Mouse (Mus musculus) kidney, postnatal 0 days (tissue): ENCODE results near the gene Teddm3. TPM values are rescaled to one million over a fixed set of nuclear protein-coding genes. Genes with fewer than 3 reads are reported as not detected.
"Not testable (repeated sequence)": the region's sequence is repeated elsewhere in the genome, so short reads cannot be mapped to it uniquely, and the experiment has no call there.

Source experiments
- ATAC-seq: fragments of 200-750 bp; cut with Nextera tagmentation; replicated peaks from 2 replicates; pipeline ENCODE4 v1.8.0; 2017; ENCODE audit warnings: low read depth, moderate number of reproducible peaks, moderate TSS enrichment, moderate library complexity; ENCODE audit not compliant: low FRiP score
- DNase-seq: peaks from one replicate; pipeline ENCODE4 v3.0.0-alpha.2; 2016; ENCODE audit warnings: low spot score
- H3K27ac ChIP-seq: fragments of 300-500 bp; sonication (generic); 2 replicates; pipeline ENCODE4 v1.5.1; 2014; ENCODE audit warnings: mild to moderate bottlenecking
- H3K27me3 ChIP-seq: fragments of 300-500 bp; sonication (generic); 2 replicates; pipeline ENCODE4 v1.6.1; 2014; ENCODE audit warnings: low read length, mixed read lengths; ENCODE audit not compliant: insufficient read depth
- H3K36me3 ChIP-seq: fragments of 300-500 bp; sonication (generic); 2 replicates; pipeline ENCODE4 v1.6.1; 2014; ENCODE audit warnings: low read length, mixed read lengths; ENCODE audit not compliant: insufficient read depth
- H3K4me1 ChIP-seq: fragments of 300-500 bp; sonication (generic); replicated peaks from 2 replicates; pipeline ENCODE4 v1.6.1; 2014; ENCODE audit warnings: antibody characterized with exemption, low read length, mixed read lengths; ENCODE audit not compliant: insufficient read depth
- H3K4me2 ChIP-seq: fragments of 300-500 bp; sonication (generic); 2 replicates; pipeline ENCODE4 v1.6.1; 2014; ENCODE audit warnings: mild to moderate bottlenecking, low read length, moderate library complexity, mixed read lengths
- H3K4me3 ChIP-seq: fragments of 300-500 bp; sonication (generic); replicated peaks from 2 replicates; pipeline ENCODE4 v1.5.1; 2014; ENCODE audit warnings: low read depth, low read length
- H3K9ac ChIP-seq: fragments of 300-500 bp; sonication (generic); 2 replicates; pipeline ENCODE4 v1.6.1; 2014; ENCODE audit warnings: low read depth, low read length
- H3K9me3 ChIP-seq: fragments of 300-500 bp; sonication (generic); replicated peaks from 2 replicates; pipeline ENCODE4 v1.6.1; 2016; ENCODE audit warnings: low read length, inconsistent platforms, mixed read lengths
- CTCF ChIP-seq: IDR thresholded peaks from 2 replicates; pipeline ENCODE4 v1.5.1; 2016; ENCODE audit warnings: antibody characterized with exemption, low read depth, mild to moderate bottlenecking, moderate library complexity
- WGBS: fragments of 180-500 bp; shearing (Covaris S2); extraction: QIAGEN DNeasy Blood & Tissue Kit; methylation state at CpG from one replicate; pipeline ENCODE4 v1.1.7; 2014; 5-methylcytosine and 5-hydroxymethylcytosine counted together
- polyA plus RNA-seq: library from polyadenylated mRNA; unstranded; fragments of >200 nt; fragmentation: Nextera tagmentation; extraction: Ambion mirVana; gene quantifications from 2 replicates; pipeline ENCODE4 v1.2.1, GENCODE M21; 2015

Teddm3 gene
- polyA plus RNA-seq, 1 experiment from 2014 or later: not detected

DNA sequence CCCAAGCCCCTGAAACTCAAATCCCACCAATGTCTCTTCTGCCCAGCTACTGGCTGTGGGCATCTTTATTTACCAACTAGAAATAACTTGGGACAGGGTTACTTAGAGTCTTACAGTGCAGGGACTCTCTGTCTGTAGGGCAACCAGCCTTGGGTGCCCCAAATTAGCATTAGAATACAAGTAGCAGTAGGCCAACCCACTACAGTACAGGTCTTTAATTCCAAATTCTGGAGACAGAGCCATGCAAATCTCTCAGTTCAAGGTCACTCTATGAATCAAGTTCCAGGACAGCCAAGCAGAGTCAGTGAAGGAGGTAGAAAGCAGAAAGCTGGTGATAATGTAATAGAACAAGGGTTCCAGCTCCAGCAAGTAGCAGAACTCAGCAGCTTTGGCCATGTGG lies 30.9 kb upstream of the Teddm3 start:
- Histone ChIP-seq H3K4me3 (no peak overlapping the region), H3K27ac (no peak overlapping the region), H3K36me3 (no peaks in the 10 kb centered on the region)

GRCm38 (mm10) chr16:21182108-21182507 lies 28.3 kb upstream of the Teddm3 start:
- Histone ChIP-seq H3K9me3 (no peaks in the 10 kb centered on the region), H3K4me3 (no peak overlapping the region), H3K4me2 (no peak overlapping the region), H3K4me1 (no peaks in the 10 kb centered on the region), H3K36me3 (no peaks in the 10 kb centered on the region), H3K27ac (no peak overlapping the region), H3K9ac (no peak overlapping the region), H3K27me3 (no peaks in the 10 kb centered on the region)
- TF ChIP-seq CTCF: no peak
- WGBS: 32% methylated on average over 1 of the region's 1 CpGs
- DNase-seq (no peak), ATAC-seq (no peak)

More for the DNA sequence above, 30.9 kb upstream of the Teddm3 start:
- Histone ChIP-seq H3K4me1 (no peaks in the 10 kb centered on the region), H3K9ac (no peak overlapping the region), H3K9me3 (no peaks in the 10 kb centered on the region), H3K4me2 (no peak overlapping the region), H3K27me3 (no peaks in the 10 kb centered on the region)
- TF ChIP-seq CTCF: no peak
- ATAC-seq (no peak), DNase-seq (no peak)

- DNase-seq (no peak), ATAC-seq (no peak)
- no peak overlapping the region for H3K4me2 ChIP-seq
- no peak overlapping the region for H3K9ac ChIP-seq
- no peak overlapping the region for H3K27ac ChIP-seq
- H3K4me1 ChIP-seq: no peaks in the 10 kb centered on the region
- H3K36me3 ChIP-seq: no peaks in the 10 kb centered on the region
- TF ChIP-seq CTCF: no peak
- no peaks in the 10 kb centered on the region for H3K27me3 ChIP-seq
- H3K4me3 ChIP-seq: no peak overlapping the region
- no peaks in the 10 kb centered on the region for H3K9me3 ChIP-seq
- no CpG with 5 or more reads among the region's 1 CpGs for WGBS
Measured at GRCm38 (mm10) chr16:21175236-21175635, 21.4 kb upstream of the Teddm3 start.

DNA sequence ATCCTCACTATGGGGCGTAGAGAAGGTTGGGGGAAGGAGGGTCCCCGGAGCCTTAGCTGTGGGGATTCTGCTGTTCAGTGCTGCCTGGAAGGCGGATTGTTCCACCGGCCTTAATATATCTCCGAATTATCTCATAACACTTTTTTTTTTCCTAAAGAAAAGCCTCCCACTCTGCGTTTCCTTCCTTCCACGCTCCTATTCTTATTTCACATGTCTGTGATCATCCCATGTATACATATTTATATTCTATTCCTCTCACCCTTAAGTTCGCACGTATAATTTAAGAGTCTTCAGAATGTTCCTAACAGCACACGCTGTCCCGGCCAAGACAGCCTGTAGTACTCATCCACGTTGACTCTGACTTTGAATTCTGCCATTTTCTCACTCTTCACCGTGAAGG lies 14.9 kb upstream of the Teddm3 start:
- Histone ChIP-seq H3K36me3 (no peaks in the 10 kb centered on the region), H3K9ac (no peak overlapping the region), H3K4me3 (no peak overlapping the region), H3K9me3 (no peaks in the 10 kb centered on the region), H3K4me1 (no peaks in the 10 kb centered on the region), H3K27me3 (no peaks in the 10 kb centered on the region), H3K27ac (no peak overlapping the region), H3K4me2 (no peak overlapping the region)
- no peak for TF ChIP-seq CTCF
- WGBS: 89% methylated on average over 13 of the region's 13 CpGs
- no peak for DNase-seq
- ATAC-seq: no peak

- WGBS: 27% methylated on average over 17 of the region's 19 CpGs
- not testable (repeated sequence) for H3K4me1 ChIP-seq, H3K9ac ChIP-seq, H3K27me3 ChIP-seq, H3K27ac ChIP-seq, H3K4me2 ChIP-seq, DNase-seq, H3K9me3 ChIP-seq, H3K4me3 ChIP-seq, H3K36me3 ChIP-seq
- peak; percentile 57 for ATAC-seq
- peak; percentile 31; the same call in 1 of the 2 replicates for TF ChIP-seq CTCF
Measured at GRCm38 (mm10) chr16:21165343-21166220, 11.8 kb upstream of the Teddm3 start.

- WGBS: 82% methylated on average over 3 of the region's 3 CpGs
- H3K9ac ChIP-seq, H3K27me3 ChIP-seq, ATAC-seq, H3K36me3 ChIP-seq, H3K4me1 ChIP-seq, DNase-seq, H3K27ac ChIP-seq, H3K4me2 ChIP-seq, H3K9me3 ChIP-seq, H3K4me3 ChIP-seq: not testable (repeated sequence)
Measured at GRCm38 (mm10) chr16:21163423-21163822, 9.6 kb upstream of the Teddm3 start.

GRCm38 (mm10) chr16:21159226-21159625 lies 5.4 kb upstream of the Teddm3 start:
- H3K4me1 ChIP-seq, DNase-seq, H3K27ac ChIP-seq, H3K9me3 ChIP-seq, H3K4me3 ChIP-seq, H3K4me2 ChIP-seq, H3K36me3 ChIP-seq, H3K9ac ChIP-seq, ATAC-seq, H3K27me3 ChIP-seq: not testable (repeated sequence)
- WGBS: 90% methylated on average over 1 of the region's 1 CpGs

DNA sequence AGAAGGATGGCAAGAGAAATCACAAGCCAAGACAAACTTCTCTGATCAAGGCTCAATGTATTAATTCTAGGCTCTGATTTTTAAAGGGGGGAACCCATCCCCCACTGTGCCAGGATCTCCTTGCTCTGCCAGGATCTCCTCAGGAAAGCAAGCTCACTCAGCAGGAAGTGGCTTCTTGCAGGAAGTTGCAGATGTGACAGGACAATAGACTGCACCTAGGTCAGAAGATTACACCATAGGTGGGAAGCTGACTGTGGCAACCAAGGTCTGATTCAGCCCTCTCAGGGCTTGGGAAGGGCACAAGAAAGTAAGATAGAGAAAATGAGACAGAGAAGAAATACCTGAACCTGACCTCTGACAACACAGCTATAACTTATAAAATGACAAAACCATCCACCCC lies 2.5 kb upstream of the Teddm3 start:
- H3K27ac ChIP-seq, DNase-seq, H3K4me2 ChIP-seq, H3K4me1 ChIP-seq, H3K9ac ChIP-seq, ATAC-seq, H3K4me3 ChIP-seq, H3K36me3 ChIP-seq, H3K27me3 ChIP-seq, H3K9me3 ChIP-seq: not testable (repeated sequence)
